In the genomic region with DNA sequence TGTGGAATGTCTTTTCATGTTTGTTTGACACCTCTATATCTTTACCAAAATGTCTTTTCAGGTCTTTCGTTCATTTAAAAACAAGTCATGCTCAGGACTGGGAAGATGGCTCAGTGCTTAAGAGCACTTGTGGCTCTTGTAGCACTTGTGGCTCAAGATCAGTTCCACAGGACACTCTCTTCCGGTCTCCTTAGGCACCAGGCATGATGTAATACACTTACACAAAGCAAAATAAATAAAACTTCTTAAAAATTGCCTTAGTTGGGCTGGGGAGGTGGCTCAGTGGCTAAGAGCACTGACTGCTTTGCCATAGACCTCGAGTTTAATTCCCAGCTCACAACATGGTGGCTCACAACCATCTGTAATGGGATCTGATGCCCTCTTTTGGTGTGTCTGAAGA, we compare ENCODE assay signal across 39 mouse cellular contexts. TPM values are rescaled to one million over a fixed set of nuclear protein-coding genes. Genes with fewer than 3 reads are reported as not detected.
"Had no signal": no experiment of that assay in that cellular context is flagged by ENCODE, and none has a peak within 500 bp of the region (broad histone marks: within the 10 kb centered on the region; RNA-seq: fewer than 3 reads in every experiment).

No protein-coding gene starts in this region.

- H3K27me3 ChIP-seq: limb, embryonic 12.5 days; limb, embryonic 13.5 days; limb, embryonic 15.5 days; liver, embryonic 12.5 days; liver, embryonic 13.5 days; liver, embryonic 15.5 days; lung, embryonic 15.5 days; megakaryocyte, embryonic 14.5 days; midbrain, embryonic 12.5 days; midbrain, embryonic 13.5 days; midbrain, embryonic 15.5 days; neural tube, embryonic 12.5 days had no signal

- ATAC-seq: liver, embryonic 12.5 days; liver, postnatal 0 days; midbrain, embryonic 13.5 days; midbrain, embryonic 15.5 days; midbrain, embryonic 16.5 days had no signal

- H3K27ac ChIP-seq: left cerebral cortex, adult 2 months; limb, embryonic 10.5 days; limb, embryonic 12.5 days; limb, embryonic 13.5 days; limb, embryonic 15.5 days; liver, embryonic 12.5 days; liver, embryonic 13.5 days; liver, embryonic 14.5 days; liver, embryonic 15.5 days; lung, embryonic 15.5 days; macrophage; midbrain, embryonic 10.5 days; midbrain, embryonic 12.5 days; midbrain, embryonic 13.5 days; midbrain, embryonic 15.5 days; neural tube, embryonic 12.5 days had no signal

- H3K4me2 ChIP-seq: limb, embryonic 12.5 days; limb, embryonic 13.5 days; limb, embryonic 15.5 days; liver, embryonic 11.5 days; liver, embryonic 12.5 days; liver, embryonic 13.5 days; liver, embryonic 15.5 days; lung, embryonic 14.5 days; lung, embryonic 15.5 days; midbrain, embryonic 11.5 days; midbrain, embryonic 12.5 days; midbrain, embryonic 13.5 days; midbrain, embryonic 15.5 days; neural tube, embryonic 12.5 days had no signal

- H3K4me3 ChIP-seq: left cerebral cortex, adult 2 months; limb, embryonic 10.5 days; limb, embryonic 12.5 days; limb, embryonic 13.5 days; limb, embryonic 15.5 days; liver, embryonic 12.5 days; liver, embryonic 13.5 days; liver, embryonic 15.5 days; lung, embryonic 15.5 days; megakaryocyte, embryonic 14.5 days; midbrain, embryonic 10.5 days; midbrain, embryonic 12.5 days; midbrain, embryonic 13.5 days; midbrain, embryonic 15.5 days; myocyte; neural tube, embryonic 12.5 days had no signal

- DNase-seq: left cerebral cortex, postnatal 4 days; liver; liver, embryonic 13.5 days; liver, postnatal 0 days; lung, adult 2 months; lung, embryonic 14.5 days; lung, postnatal 14 days; lung, postnatal 36 days; lung, postnatal 4 days; midbrain, embryonic 14.5 days had no signal

- H3K9ac ChIP-seq: limb, embryonic 12.5 days; limb, embryonic 13.5 days; limb, embryonic 15.5 days; liver, embryonic 12.5 days; liver, embryonic 13.5 days; liver, embryonic 14.5 days; liver, embryonic 15.5 days; liver, postnatal 0 days; lung, embryonic 14.5 days; lung, embryonic 15.5 days; midbrain, embryonic 12.5 days; midbrain, embryonic 13.5 days; midbrain, embryonic 15.5 days; neural tube, embryonic 12.5 days had no signal

- H3K9me3 ChIP-seq: limb, embryonic 10.5 days; limb, embryonic 12.5 days; limb, embryonic 13.5 days; limb, embryonic 15.5 days; liver, embryonic 12.5 days; liver, embryonic 13.5 days; liver, embryonic 15.5 days; lung, embryonic 15.5 days; megakaryocyte, embryonic 14.5 days; midbrain, embryonic 10.5 days; midbrain, embryonic 12.5 days; midbrain, embryonic 13.5 days; midbrain, embryonic 15.5 days; neural tube, embryonic 12.5 days had no signal

- H3K36me3 ChIP-seq: limb, embryonic 10.5 days; limb, embryonic 12.5 days; limb, embryonic 13.5 days; limb, embryonic 15.5 days; liver, embryonic 12.5 days; liver, embryonic 13.5 days; liver, embryonic 15.5 days; lung, embryonic 15.5 days; midbrain, embryonic 10.5 days; midbrain, embryonic 12.5 days; midbrain, embryonic 13.5 days; midbrain, embryonic 15.5 days; neural tube, embryonic 12.5 days had no signal

- H3K4me1 ChIP-seq: limb, embryonic 10.5 days; limb, embryonic 12.5 days; limb, embryonic 13.5 days; limb, embryonic 15.5 days; liver, embryonic 12.5 days; liver, embryonic 13.5 days; liver, embryonic 15.5 days; lung, embryonic 15.5 days; midbrain, embryonic 10.5 days; midbrain, embryonic 12.5 days; midbrain, embryonic 13.5 days; midbrain, embryonic 15.5 days; neural tube, embryonic 12.5 days had no signal

RNA-seq across cellular contexts. Expression of gene Ermap, which starts 28.5 kb away (rescaled TPM):
- polyA plus RNA-seq: liver, adult 2 months; macrophage had no signal

RNA-seq across cellular contexts. Expression of gene Tmem269, which starts 56.7 kb away (rescaled TPM):
- total RNA-seq: megakaryocyte progenitor cell, adult 5-6 weeks; megakaryocyte, adult 5-6 weeks; megakaryocyte-erythroid progenitor cell, adult 5-6 weeks; monocyte, adult 5-6 weeks had no signal
- polyA plus RNA-seq: limb, embryonic 10.5 days; limb, embryonic 11.5 days; limb, embryonic 12.5 days; limb, embryonic 15.5 days; liver, embryonic 11.5 days; liver, embryonic 12.5 days; liver, embryonic 13.5 days; liver, embryonic 14.5 days; liver, embryonic 15.5 days; liver, embryonic 16.5 days; liver, postnatal 0 days; lung, embryonic 14.5 days; lung, embryonic 15.5 days; lung, embryonic 16.5 days; macrophage; neural tube, embryonic 11.5 days had no signal
